Comparison of ENCODE assay signal across 9 mouse cellular contexts in genomic region chr4:94738838-94739731, GRCm38 (mm10). TPM values are rescaled to one million over a fixed set of nuclear protein-coding genes. Genes with fewer than 3 reads are reported as not detected.
DNase-seq lines count a peak whose midpoint lies in the region; ATAC-seq lines count a peak whose summit lies in the region.
"Had no signal": no experiment of that assay in that cellular context is flagged by ENCODE, and none has a peak within 500 bp of the region (broad histone marks: within the 10 kb centered on the region; RNA-seq: fewer than 3 reads in every experiment).

TSS of gene Tek (plus strand) at chr4:94739289.

- H3K27me3 ChIP-seq in kidney, embryonic 14.5 days (ENCODE audit: control insufficient read depth, insufficient read depth, low read length): no peaks in the 10 kb centered on the region

- no peaks in the 10 kb centered on the region for H3K4me1 ChIP-seq in kidney, embryonic 14.5 days (ENCODE audit: control insufficient read depth, insufficient read depth, low read length)

- WGBS in kidney, embryonic 14.5 days: 64% methylated on average over 16 of the region's 16 CpGs

- peak within 1 kb of the TSS; percentile 49; the same call in 1 of the 2 replicates for H3K27ac ChIP-seq in kidney, embryonic 14.5 days (ENCODE audit: low read depth, low read length)
- H3K27ac ChIP-seq: macrophage had no signal

- no peak for DNase-seq in frontal cortex, adult 2 months (ENCODE audit: extremely low spot score in 1 of 2, low spot score in 1 of 2)
- no peak for DNase-seq in adrenal gland, adult 18-20 months (ENCODE audit: low spot score in 2 of 2)
- peak; percentile 76 for DNase-seq in heart, adult 18-20 months
- DNase-seq in lung, postnatal 10 days: peak; percentile 35
- DNase-seq in right cerebral cortex, postnatal 36 days (ENCODE audit: low spot score in 2 of 2): no peak
- DNase-seq in natural killer cell, adult 2 months (ENCODE audit: low spot score in 2 of 2): no peak

- H3K9ac ChIP-seq in kidney, embryonic 14.5 days (ENCODE audit: low read depth, low read length): no peak within 1 kb of the TSS

- ATAC-seq in frontal cortex, adult (ENCODE audit: low TSS enrichment): no peak
- 0 out of 2 replicates have a peak, but pooled peaks have one; percentile 46 for ATAC-seq in kidney, embryonic 14.5 days (ENCODE audit: low FRiP score, low TSS enrichment)

- H3K4me2 ChIP-seq in kidney, embryonic 14.5 days (replicated peaks; ENCODE audit: low read depth, low read length): no peak within 1 kb of the TSS; the same call in 1 of the 2 replicates

- peak within 1 kb of the TSS; percentile 22; the same call in 1 of the 2 replicates for H3K4me3 ChIP-seq in kidney, embryonic 14.5 days (ENCODE audit: low read length)

- H3K36me3 ChIP-seq in kidney, embryonic 14.5 days (ENCODE audit: control insufficient read depth, insufficient read depth, low read length): no peaks in the 10 kb centered on the region

- no peaks in the 10 kb centered on the region for H3K9me3 ChIP-seq in kidney, embryonic 14.5 days (ENCODE audit: control insufficient read depth, low read length)

RNA-seq across cellular contexts. Expression of gene Tek, which starts in this region (rescaled TPM):
- 9.6 and 11.2 TPM in 2 replicates for polyA plus RNA-seq in frontal cortex, adult 2 months (2012; rRNA removed)
- 10 to 100 TPM; 40.5 to 45.1 TPM for total RNA-seq in adrenal gland, adult 18-20 months (2021)
- total RNA-seq in heart, adult 18-20 months (2021): 10 to 100 TPM; 32.2 to 34.7 TPM
- 14.1 and 29.0 TPM in 2 replicates for polyA plus RNA-seq in kidney, embryonic 14.5 days (2014; fragmentation: Nextera tagmentation; extraction: Ambion mirVana)
- polyA plus RNA-seq: macrophage had no signal

Comparison
In these comparisons a context has a peak if more than half of its experiments do, and no peak if none do; other contexts are left out.
1. DNase-seq: peak in heart, adult 18-20 months (2 of 2) and lung, postnatal 10 days (single experiment); none in frontal cortex, adult 2 months (0 of 2), adrenal gland, adult 18-20 months (0 of 2), right cerebral cortex, postnatal 36 days (0 of 2) and natural killer cell, adult 2 months (0 of 2).